Mouse (Mus musculus) heart, postnatal 14 days (tissue): ENCODE data around the gene Slc7a4. TPM values are rescaled to one million over a fixed set of nuclear protein-coding genes. Genes with fewer than 3 reads are reported as not detected.

Experiments used
- DNase-seq, 2 experiments: peaks; one replicate each; pipeline ENCODE4 v3.0.0; 2021 to 2022
- intact Hi-C: fragments of 180-260 bp; cut with DNase I; formaldehyde crosslinking; loops from one replicate; pipeline ENCODE4 v1.15.1; 2025
- total RNA-seq, 2 experiments: library from RNA; stranded (reverse); gene quantifications; 2 replicates each; pipeline ENCODE4 v1.2.3; 2021

The Slc7a4 gene
- total RNA-seq, 2 experiments from 2014 or later = 1.6 to 1.8 TPM

DNA sequence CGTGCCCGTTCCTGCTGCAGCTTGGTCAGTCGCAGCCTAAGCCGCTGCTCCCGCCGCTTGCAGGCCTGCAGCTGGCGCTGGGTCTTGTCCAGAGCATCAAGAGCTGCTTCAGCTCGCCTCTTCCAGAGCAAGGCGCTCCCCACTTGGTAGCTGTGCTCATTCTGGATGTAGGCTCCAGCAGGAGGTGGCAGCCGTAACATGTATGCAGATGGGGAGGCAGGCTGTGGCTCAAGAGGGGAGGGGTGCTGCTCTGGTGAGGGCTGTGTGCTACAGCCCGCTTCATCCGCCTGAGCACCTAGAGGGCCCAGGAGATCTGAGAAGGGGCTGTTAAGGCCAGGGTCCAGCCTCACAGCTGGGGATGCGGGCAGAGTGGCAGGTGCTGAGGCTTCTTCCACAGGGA, 54.7 kb downstream of the Slc7a4 start:
- DNase-seq = no peak
- intact Hi-C loops = no loop called here

DNA sequence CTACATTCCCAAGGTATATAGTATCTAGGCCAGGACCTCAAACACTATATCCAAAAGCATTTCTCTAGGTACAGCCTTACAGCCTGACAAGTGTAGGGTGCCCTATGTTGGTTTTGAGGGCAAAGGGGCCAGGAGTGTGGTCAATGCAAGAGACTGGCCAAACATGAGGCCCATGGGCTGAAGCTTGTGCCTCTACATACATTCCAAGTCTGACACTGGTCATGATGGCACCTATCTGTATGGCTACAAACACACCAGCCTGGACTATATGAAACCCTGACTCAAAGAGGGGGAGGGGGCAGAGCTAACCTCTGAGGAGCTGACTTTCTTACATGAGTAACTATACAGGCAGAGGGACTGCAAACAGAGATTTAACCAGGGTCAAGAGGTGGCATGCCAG, 55.4 kb downstream of the Slc7a4 start:
- no peak for DNase-seq
- intact Hi-C loops = no loop called here

DNA sequence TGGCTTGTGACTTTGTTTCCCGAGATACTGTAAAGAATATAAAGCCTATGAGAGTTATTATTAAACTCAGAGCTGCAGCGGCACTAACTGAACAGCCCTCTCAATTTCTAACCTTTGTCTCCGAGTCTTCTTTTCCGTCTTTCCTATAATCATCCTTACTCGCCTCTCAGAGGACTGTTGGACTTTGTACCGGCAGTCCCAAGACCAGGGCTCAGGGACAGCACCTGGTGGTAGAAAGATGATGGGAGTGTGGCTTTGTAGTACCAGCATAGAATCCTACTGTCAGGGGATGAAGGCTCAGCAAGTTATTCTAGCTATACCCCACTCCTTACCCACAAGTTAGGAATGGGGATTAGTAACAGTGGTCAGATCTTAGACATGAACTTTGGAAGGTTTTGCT, 56.8 kb downstream of the Slc7a4 start:
- intact Hi-C loops = no loop called here
- no peak for DNase-seq

DNA sequence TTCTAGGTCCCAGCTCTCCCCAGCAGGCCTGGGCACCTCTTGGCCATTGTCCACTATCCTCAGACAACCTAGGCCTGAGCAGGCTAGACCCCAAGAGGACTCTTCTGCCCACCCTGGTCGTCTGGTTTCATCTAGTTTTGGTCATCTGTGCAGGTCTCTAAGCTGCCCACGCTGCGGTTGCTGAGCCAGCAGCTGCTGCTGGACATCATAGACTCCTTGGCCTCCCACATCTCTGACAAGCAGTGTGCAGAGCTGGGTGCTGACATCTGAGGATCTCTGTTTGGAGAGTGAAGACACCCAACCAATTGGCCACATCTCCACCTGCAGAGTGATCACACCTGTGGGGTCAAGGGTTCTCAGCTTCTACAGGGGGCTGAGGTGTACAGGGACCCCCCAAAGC, 57.5 kb downstream of the Slc7a4 start:
- no peak for DNase-seq
- intact Hi-C loops = no loop called here

DNA sequence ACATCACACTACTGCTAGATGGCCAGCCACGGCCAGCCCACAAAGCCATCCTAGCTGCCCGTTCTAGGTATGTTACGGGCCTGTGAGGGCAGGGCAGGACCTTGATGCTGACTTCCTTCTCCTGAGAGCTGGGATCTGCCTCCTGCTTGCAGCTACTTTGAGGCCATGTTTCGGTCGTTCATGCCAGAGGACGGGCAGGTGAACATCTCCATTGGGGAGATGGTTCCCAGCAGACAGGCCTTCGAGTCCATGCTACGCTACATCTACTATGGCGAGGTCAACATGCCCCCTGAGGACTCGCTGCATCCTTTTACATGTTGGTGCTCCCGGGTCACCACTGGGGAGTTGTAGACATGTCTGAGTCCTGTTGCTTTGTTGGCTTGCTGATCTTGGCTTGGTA, 58.9 kb downstream of the Slc7a4 start:
- intact Hi-C loops = no loop called here
- no peak for DNase-seq

Other genes with a start within 250 kb of the Slc7a4 start
- gene Snap29, start 177.2 kb downstream of the Slc7a4 start, total RNA-seq = 10 to 100 TPM; 15.8 to 16.5 TPM
- 10 to 100 TPM; 52.7 to 54.3 TPM for gene Pi4ka, start 176.9 kb downstream of the Slc7a4 start, total RNA-seq
- 10 to 100 TPM; 25.2 to 28.9 TPM for gene Crkl, start 131.2 kb downstream of the Slc7a4 start, total RNA-seq
- under 1 TPM; 0.19 to 0.24 TPM for gene Aifm3, start 93.6 kb downstream of the Slc7a4 start, total RNA-seq
- gene Lztr1, start 74.5 kb downstream of the Slc7a4 start, total RNA-seq = 10 to 100 TPM; 39.4 to 42.8 TPM
- 10 to 100 TPM; 14.3 to 14.7 TPM for gene Thap7, start 52.1 kb downstream of the Slc7a4 start, total RNA-seq
- gene Lrrc74b, start 22.0 kb downstream of the Slc7a4 start, total RNA-seq = under 1 TPM; 0.15 to 0.24 TPM
- under 1 TPM; 0.54 to 0.84 TPM for gene P2rx6, start 21.3 kb downstream of the Slc7a4 start, total RNA-seq
- gene Smpd4, start 36.1 kb upstream of the Slc7a4 start, total RNA-seq = 10 to 100 TPM; 18.7 to 21.2 TPM
- 1 to 10 TPM in 1 of 2 experiments, under 1 TPM in 1; 0.72 to 1.2 TPM for gene Ccdc74a, start 63.3 kb upstream of the Slc7a4 start, total RNA-seq
- 10 to 100 TPM; 31.6 to 32.4 TPM for gene Med15, start 149.7 kb upstream of the Slc7a4 start, total RNA-seq
- 10 to 100 TPM; 18.2 to 21.7 TPM for gene Klhl22, start 176.4 kb upstream of the Slc7a4 start, total RNA-seq
- gene Scarf2, start 214.1 kb upstream of the Slc7a4 start, total RNA-seq = 10 to 100 TPM in 1 of 2 experiments, 1 to 10 TPM in 1; 9.8 to 10.2 TPM
- not detected for gene B830017H08Rik, start 249.9 kb upstream of the Slc7a4 start, total RNA-seq